Mouse (Mus musculus): Measurements from ENCODE around the gene Smo.

The Smo gene

GRCm38 (mm10) chr6:29776542-29777237, 41.4 kb downstream of the Smo start:
- DNase-seq, result no peak

- DNase-seq, result no peak
Observed at GRCm38 (mm10) chr6:29777238-29777555, 41.9 kb downstream of the Smo start.

GRCm38 (mm10) chr6:29780082-29780481, 44.8 kb downstream of the Smo start:
- no peak for DNase-seq

- no peak for DNase-seq
Observed at GRCm38 (mm10) chr6:29780571-29780970, 45.3 kb downstream of the Smo start.

GRCm38 (mm10) chr6:29782239-29782638, 46.9 kb downstream of the Smo start:
- no peak for DNase-seq

- no peak for DNase-seq
Observed at GRCm38 (mm10) chr6:29783960-29784359, 48.7 kb downstream of the Smo start.

- no peak for DNase-seq
Observed at GRCm38 (mm10) chr6:29784413-29785021, 49.2 kb downstream of the Smo start.

- no peak for DNase-seq
Observed at GRCm38 (mm10) chr6:29785759-29786158, 50.5 kb downstream of the Smo start.

GRCm38 (mm10) chr6:29788779-29789350, 53.6 kb downstream of the Smo start:
- DNase-seq, result no peak

GRCm38 (mm10) chr6:29790014-29790698, 54.9 kb downstream of the Smo start:
- no peak for DNase-seq

GRCm38 (mm10) chr6:29793520-29793919, 58.2 kb downstream of the Smo start:
- no peak for DNase-seq

GRCm38 (mm10) chr6:29794582-29794981, 59.3 kb downstream of the Smo start:
- no peak for DNase-seq

- no peak for DNase-seq
Observed at GRCm38 (mm10) chr6:29802979-29803378, 67.7 kb downstream of the Smo start.

GRCm38 (mm10) chr6:29804006-29804405, 68.7 kb downstream of the Smo start:
- no peak for DNase-seq

- no peak for DNase-seq
Observed at GRCm38 (mm10) chr6:29805381-29805780, 70.1 kb downstream of the Smo start.
